Mouse (Mus musculus) cerebellum, adult 9-10 months (tissue): ENCODE measurements around the gene Cwc25.
"Not testable (repeated sequence)": the region's sequence is repeated elsewhere in the genome, so short reads cannot be mapped to it uniquely, and the experiment has no call there.

ENCODE experiments used
- DNase-seq: peaks from one replicate; pipeline ENCODE4 v3.0.0; 2022

Cwc25 gene

DNA sequence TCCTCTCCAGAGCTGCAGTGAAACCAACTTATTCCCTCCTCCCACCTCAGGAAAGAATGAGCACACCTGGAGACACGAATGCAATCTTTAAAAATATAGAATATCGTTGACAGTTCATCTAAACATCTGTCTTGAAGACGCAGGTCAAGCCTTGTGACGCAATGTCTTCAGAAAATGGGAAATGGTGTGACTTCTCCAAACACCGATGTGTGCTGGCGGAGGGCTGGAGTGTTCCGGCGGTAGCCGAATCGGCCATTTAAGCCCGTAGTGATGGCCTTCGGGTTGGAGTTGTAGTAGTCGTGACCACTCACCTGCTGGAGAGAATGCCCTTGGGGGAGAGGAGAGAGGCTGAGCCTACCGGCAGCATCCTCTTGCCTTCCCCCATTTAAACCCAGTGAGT lies 5.1 kb upstream of the Cwc25 start:
- DNase-seq: no peak

DNA sequence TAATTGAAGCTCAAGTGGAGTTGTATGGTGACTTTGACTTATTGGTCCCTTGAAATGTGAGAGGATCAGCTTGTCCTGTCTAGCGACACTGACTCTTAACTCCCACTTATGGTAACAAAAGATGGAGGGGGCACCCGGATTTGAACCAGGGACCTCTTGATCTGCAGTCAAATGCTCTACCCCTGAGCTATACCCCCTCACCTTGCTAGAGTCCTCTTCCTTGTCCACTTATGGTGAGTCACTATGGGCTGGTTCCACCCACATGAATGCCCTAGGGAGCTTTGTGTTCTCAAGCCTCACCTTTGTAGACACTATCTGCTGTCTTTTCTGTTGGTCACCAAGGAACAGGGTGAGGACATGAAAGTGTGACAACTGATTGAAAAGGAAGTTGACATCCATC lies 3.3 kb upstream of the Cwc25 start:
- DNase-seq: no peak

DNA sequence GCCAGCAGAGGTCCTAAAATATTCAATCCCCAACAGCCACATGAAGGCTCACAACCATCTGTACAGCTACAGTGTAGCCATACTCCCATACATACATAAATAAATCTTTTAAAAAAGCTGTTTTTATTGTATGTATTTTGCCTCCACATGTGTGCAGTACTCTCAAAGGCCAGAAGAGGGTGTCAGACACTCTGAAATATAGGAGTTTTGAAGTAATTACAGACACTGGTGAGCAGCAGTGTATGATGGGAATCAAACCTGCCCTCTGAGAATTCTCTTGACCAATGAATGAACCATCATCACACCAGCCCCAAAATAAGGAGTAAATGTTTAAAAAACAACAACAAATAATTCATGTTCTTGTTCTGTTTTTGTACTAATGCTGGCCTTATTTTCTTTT lies 4.7 kb downstream of the Cwc25 start:
- DNase-seq: no peak

DNA sequence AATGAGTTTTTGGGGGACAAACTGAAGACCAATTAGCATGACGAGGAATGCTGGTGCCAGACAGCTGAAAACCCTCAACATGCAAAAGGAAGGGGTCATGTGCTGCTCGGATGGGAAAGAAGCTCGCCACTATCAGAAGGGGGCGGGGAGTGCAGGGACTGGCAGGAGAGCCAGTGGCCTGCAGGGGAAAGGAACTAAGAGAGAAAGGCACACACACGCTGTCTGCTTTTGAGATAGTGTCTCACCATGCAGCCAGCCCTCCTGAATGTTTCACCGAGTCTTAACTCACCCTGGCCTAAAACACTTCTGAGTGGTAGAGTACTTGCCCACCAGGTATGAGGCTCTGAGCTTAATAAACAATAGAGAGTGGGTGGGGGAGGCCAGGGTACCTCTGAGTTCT lies 7.4 kb downstream of the Cwc25 start:
- no peak for DNase-seq

DNA sequence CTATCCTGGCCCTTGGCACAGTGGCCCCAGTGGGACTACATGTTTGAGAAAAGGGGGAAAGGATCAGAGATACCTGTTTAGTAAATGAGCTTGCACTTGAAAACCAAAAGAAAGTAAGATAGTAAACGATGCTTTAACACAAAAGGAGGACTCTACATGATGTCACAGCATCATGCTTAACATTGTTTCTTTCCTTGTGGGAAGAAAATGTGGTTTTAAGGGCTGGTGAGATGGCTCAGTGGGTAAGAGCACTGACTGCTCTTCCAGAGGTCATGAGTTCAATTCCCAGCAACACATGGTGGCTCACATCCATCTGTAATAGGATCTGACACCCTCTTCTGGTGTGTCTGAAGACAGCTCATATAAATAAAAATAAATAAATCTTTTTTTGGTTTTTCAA lies 8.2 kb downstream of the Cwc25 start:
- DNase-seq: no peak

DNA sequence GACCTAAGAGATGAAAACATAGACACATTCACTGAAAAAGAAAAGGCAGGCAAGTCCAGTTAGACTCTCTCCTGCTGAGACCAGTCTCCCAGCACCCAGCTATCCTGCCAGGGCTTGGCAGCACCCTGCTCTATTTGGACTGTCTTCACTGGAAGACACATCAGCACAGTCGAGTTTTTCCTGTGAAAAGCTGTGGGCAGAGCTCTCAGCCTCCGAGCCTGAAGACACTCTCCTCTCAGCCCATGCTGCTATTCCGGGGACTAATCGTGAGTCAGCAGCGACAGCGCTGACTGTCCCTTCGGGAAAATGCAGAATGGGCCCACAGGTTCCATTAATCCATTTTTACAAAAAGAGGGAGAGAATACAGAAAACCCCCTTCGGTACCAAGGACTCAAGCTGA lies 13.1 kb downstream of the Cwc25 start:
- no peak for DNase-seq

DNA sequence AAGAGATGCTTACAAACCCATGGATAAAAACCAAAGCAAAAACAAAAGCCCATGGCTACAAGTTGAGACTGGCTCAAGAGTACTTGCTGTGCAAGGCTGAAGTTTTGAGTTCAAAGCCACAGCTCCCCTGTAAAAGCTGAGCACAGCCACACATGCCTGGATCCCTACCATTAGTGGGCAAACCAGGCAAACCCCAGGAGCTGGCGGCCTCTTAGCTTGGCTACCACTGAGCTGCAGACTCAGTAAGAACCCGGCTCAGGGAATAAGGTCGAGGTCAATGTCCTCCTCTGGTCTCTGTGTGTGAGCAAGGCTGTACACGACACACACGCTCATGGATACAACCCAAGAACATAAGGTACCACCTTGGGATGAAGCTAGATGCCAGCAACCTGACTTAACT lies 17.9 kb downstream of the Cwc25 start:
- DNase-seq: no peak

DNA sequence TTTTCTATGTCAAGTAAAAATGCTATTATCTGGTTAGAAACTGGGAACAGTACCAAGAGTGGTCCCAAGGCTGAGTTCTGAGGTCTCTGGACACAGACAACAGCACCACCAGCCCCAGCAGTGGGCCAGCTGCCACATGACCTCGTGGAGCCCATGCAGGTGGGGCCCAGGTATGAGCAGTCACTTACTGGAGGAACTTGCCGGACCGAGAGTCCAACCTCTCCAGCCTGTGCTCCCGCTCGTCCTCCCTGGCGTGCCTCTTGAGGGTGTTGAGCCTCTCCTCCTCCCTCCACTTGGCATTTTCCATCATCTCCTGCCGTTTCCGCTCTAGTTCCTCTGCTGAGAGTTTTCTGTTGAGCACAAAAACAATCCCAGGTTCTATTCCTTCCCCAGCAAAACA lies 18.6 kb downstream of the Cwc25 start:
- no peak for DNase-seq

DNA sequence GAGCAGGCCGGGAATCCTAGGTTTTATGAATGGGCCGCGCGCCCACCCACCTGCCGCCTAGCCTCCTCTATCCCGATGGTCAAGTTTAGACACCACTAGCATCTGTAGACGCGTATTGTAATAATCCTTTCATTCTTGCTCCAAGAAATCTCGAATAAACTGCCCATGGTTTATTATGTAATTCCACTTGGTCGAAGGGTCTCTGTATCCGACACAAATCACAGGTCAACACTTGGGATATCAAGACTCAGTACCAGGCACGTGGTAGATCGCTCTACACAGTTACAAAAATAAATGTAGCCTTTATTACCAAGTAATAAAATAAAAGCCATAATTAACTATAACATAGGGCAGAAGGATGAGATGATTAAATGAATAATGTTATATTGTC lies 21.0 kb downstream of the Cwc25 start:
- DNase-seq: no peak

DNA sequence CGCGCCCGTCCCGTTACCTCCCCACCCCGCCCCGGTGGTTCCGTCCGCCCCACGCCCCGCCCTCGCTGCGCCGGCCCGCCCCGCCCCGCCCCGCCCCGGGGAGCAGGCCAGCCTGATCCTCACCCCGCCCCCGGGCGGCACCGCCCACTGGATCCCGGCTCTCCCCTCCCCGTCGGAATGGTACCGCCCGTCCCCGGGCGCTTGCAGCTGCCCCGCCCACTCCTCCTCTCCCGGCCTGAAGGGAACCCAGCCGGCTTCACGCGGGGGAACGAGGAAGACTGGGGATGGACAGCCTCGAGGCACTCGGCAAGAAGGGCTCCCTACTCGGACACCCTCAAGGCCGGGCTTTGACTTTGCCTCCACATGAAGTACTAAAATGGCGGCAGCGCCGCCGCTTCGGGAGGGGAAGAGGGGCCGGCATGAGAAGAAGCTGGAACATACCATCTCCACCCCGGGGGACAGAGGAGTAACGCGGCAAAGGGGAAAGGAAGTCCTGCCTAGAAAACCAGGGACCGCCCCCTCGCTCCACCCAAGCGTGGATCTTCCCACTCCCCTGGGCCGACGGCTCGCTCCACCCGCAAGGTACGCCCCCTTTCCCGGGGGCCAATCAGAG lies 21.5 kb downstream of the Cwc25 start:
- DNase-seq: peak; percentile 99

DNA sequence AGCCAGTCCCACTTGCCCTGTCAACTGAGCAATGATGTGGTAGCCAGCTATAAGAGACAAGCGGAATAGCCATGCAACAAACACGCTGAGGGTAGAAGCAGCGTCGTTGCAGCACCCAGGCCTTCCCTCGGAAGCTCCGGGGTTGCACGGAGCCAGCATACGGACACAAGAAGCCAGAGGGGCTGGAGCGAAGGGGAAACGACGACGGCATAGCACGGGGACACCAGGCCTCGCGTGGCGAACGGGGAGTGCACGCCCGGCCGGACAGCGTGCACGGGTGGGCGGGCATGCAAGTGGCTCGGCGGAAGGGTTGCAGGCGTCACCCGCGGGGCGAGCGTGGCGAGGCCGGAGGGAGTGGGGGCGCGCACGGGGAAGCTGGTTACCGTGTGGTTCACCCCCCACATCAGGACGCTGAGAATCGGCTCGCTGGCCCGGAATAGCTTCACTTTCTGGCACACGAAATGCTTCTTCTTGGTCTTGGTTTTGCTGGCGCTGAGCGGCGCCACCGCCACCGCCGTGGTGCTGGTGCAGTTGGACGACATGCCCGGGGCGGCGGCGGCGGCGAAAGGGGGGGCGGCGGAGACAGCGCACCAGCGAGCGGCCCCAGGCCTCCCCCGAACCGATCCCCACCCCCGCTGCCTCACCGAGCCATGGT lies 22.2 kb downstream of the Cwc25 start, which contains the start of gene Pip4k2b:
TSS of gene Pip4k2b (minus strand) at position 642 of the 655 bp plus-strand sequence.
- DNase-seq: peak; percentile 54

DNA sequence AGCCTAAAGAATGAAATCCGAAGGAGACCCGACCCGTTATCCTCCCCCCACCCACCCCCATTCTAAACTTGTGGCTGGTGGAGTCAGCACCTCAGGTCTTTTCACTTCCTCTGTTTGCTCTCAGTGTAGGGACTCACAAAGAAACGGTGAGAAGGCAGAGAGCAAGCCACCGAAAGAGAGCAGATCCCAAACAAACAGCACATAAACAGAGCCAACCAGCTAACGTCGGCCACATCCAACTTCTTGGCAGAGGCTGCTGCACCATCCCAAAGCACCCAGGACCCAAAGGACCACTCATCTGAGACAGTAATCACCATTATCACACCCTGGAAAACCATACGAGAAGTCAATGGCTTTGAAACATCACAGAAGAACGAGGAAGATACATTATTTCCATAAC lies 22.9 kb downstream of the Cwc25 start:
- no peak for DNase-seq

DNA sequence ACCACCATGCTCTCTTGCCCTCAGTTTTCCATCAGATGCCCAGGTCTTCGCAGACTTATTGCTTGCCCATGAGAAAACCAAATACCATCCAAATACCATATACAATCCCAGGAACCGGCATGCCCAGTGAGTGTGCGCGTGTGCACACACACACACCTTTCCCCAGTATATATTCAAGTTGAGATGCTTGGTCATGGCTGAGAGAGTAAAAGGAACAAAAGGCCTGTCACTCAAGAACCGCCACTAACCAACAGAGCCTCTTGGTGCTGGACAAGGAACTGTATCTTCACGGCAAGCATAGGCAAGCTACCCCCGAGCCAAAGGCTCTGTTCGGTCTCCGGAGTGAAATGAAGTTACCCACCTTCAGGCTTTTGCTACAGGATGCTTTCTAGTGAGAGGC lies 23.8 kb downstream of the Cwc25 start:
- DNase-seq: no peak

DNA sequence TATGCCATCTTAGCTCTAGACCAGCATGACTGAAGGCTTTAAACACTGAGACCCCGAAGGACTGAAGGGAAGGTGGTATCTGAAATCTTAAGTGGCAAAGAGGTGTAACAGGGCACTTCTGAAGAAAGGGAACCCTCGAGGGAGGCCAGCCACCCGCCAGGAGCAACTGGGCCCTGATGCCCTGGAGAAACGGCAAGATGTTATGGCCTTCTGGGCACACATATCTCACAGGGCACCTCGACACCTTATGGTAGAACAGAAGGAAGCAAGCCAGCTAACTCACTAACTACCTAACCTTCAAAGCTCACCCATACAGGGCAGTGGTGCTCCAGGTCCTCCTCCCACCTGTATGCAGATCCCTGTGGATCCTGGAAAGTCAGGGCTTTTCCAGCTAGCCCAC lies 24.2 kb downstream of the Cwc25 start:
- DNase-seq: no peak

DNA sequence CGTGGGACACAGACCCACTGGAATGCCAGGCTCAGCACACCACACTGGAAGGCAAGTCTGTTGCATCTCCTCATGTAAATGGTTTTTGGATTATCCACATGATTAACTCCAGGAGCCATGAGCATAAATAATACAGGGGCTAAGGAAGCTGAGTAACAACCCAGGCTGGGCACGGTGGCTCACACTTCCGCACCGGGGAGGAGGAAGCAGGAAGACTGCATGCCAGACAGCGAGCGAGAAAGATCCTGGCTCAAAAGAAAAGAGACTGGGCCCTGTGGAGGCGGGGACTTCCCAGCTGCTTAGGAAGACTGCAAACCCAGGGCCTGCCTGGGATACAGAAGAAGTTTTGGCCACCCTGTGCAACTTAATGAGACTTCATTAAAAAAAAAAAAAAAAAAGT lies 26.2 kb downstream of the Cwc25 start:
- no peak for DNase-seq

DNA sequence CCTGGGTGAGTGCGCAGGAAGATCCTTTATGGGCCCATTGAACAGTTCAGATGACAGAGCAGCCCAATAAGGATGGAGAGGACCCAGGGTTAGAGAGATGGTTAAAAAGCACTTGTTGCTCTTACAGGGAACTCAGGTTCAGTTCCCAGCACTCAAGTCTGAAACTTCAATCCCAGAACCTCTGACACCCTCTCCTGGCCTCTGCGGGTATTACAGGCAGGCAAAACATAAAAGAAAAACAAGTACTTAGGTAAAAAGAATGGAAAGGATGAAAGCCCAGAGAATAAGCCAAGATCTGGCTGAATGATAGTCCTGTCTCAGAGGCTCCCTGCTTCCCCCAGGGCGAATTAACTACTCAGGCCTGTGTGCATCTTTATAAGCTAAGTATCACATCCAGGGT lies 27.2 kb downstream of the Cwc25 start:
- no peak for DNase-seq

DNA sequence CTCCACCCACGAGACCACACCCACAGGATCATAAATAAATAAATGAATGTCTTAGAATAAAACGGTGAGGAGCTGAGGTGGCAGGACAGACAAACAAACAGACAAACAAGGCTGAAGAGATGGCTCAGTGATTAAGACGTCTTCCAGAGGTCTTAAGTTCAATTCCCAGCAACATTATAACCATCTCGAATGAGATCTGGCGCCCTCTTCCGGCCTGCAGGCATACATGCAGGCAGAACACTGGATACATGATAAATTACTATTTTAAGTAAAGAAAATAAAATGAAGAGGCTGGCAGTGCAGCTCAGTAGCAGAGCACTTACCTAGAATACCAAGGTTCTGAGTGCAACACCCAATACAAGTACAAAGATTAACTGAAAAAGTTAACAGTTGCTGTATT lies 27.7 kb downstream of the Cwc25 start:
- no peak for DNase-seq

DNA sequence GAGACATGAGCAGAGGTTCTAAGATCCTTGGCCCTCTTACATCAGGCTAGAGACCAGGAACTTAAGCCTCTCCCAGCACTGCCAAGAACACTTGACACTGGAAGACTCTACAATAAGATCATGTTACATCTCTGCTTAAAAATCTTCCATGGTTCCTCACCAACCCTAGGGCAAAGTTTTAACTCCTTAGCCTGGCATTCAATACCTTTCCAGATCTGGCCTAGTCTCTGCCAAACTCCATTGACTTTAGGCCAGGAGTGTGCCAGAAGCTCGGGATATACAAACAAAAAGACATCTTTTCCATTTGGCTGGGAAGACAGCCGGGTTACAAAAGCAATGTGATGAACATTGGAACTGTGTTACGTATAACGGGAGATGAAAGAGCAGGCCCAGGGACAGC lies 28.8 kb downstream of the Cwc25 start:
- DNase-seq: no peak

DNA sequence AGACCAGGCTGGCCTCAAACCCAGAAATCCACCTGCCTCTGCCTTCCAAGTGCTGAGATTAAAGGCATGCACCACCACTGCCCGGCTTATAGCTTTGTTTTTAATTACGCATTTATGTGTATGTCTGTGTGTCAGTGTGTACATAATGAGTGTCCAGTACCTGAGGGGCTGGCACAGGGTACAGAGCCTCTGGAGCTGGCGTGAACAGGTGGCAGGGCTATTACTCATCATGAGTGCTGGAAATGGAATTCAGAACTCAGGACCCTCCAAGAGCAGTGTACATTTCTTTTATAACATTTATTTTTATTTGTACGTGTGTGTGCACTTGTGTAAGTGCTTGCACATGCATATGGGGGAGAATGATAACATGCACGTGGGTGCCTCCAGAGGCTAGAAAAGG lies 29.7 kb downstream of the Cwc25 start:
- DNase-seq: no peak

DNA sequence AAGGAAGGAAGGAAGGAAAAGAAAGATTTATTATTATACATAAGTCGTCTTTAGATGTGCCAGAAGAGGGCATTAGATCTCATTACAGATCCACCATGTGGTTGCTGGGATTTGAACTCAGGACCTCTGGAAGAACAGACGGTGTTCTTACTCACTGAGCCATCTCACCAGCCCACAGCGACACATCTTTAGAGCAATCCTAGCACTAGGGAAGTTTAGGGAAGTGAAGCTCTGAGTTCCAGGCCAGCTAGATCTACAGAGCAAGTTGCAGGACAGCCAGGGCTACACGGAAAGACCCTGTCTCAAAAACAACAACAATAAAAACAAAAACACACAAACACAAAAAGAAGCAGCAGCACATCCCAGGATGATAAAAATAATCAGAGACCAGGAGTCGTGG lies 31.5 kb downstream of the Cwc25 start:
- DNase-seq: not testable (repeated sequence)

DNA sequence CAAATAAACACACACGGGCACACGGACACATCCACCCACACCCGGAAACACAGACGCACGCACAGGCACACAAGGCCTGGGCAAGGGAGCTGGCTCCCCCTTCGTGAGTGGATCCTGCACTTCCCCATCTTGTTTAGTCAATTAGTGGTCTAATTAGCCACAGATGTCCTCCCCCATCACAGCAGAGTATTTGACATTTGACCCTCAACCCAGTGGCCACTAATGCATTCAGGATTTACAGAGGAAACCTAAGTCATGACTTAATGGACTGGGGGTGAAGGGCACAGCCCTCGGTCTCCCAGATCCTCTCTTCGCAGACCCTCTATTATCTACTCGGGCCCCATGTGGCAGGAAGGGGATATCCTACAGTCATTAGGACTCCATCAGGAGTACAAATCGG lies 32.7 kb downstream of the Cwc25 start:
- DNase-seq: no peak

DNA sequence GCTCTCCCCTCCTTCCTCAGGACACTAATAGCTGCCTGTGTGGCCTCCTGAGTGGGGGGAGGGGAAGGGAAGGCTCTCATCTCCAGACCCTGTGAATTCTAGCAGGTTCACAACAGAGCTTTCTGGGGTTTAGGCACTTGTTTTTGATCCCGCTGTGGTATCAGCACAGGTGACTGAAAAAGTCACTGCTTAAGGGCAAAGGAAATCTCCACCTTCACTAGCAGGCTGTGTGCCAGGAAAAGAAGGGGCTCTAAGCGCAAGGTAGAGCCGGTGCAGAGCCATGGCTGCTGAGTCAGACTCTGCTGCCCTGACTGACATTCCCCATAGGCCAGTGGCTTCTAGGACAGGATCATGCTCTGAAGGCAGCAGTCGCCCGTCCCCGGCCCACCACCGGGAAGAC lies 37.6 kb downstream of the Cwc25 start:
- DNase-seq: no peak

DNA sequence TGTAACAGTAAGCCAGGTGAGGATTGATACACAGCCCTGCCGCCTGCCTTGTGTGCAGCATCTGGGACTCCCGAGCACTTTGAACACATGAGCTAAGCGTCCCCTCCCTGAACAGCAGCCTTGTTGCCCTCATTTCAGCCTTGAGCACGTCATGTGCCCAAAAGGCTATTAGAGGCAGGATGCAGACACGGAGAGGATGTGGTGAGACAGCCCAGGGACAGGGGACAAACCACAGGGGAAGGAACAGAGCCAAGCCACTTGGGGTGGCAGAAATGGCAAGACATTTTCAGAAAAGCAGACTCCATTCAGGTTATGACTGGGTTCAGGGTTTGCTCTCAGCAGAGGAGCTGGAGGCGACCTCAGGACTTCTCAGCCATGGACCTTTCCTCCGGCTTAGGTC lies 38.0 kb downstream of the Cwc25 start:
- DNase-seq: no peak

DNA sequence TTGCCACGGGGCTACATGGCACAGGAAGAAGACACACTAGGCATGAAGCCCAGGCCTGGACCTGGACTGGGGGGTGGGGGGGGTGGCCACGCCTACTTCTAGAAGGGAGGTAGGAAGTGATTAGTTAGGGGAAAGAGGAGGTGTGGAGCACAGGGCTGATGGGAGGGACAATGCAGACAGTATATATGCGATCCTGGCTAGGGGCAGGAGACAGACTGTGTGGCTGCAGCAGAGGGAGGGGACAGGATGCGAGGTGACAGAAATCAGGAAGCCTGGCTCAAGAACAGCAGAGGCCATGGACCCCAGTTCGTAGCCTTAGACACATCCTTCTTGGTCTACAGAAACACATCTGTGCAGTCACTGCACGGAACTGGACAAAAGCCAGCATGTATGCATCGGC lies 42.6 kb downstream of the Cwc25 start:
- no peak for DNase-seq

DNA sequence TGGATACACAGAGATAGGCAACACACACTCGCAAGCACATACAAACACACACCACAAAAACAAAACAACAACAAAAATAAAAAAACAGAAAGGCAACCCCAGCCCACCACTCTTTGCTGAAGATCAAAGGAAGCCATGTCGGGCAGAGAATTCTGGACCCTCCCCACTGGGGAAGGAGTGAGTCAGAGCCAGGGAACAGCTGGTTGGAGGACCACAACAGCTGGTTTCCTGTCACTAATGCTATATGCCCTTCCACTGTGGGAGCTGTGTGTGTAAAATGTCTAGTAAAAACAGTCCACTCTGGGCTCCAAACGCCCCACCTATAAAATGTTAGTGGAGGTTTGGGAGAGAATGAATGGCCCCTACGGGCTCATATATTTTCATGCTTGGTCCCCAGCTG lies 45.0 kb downstream of the Cwc25 start:
- no peak for DNase-seq
